Mouse (Mus musculus) liver, embryonic 13.5 days (tissue): Measurements from ENCODE around the gene Lpar1. TPM values are rescaled to one million over a fixed set of nuclear protein-coding genes. Genes with fewer than 3 reads are reported as not detected.

Source experiments
- ATAC-seq: fragments of 200-750 bp; cut with Nextera tagmentation; 2 replicates; pipeline ENCODE4 v1.8.0; 2017; ENCODE audit warnings: low read depth, mild to moderate bottlenecking, moderate number of reproducible peaks, moderate library complexity
- DNase-seq: peaks from one replicate; pipeline ENCODE4 v3.0.0; 2022
- H3K27ac ChIP-seq: fragments of 300-500 bp; sonication (generic); 2 replicates; pipeline ENCODE4 v1.5.1; 2015; ENCODE audit warnings: moderate library complexity, mild to moderate bottlenecking, inconsistent platforms
- H3K27me3 ChIP-seq: fragments of 300-500 bp; sonication (generic); 2 replicates; pipeline ENCODE4 v1.6.1; 2015; ENCODE audit warnings: mild to moderate bottlenecking, inconsistent platforms
- H3K36me3 ChIP-seq: fragments of 300-500 bp; sonication (generic); 2 replicates; pipeline ENCODE4 v1.6.1; 2015; ENCODE audit warnings: mild to moderate bottlenecking, inconsistent platforms
- H3K4me1 ChIP-seq: fragments of 300-500 bp; sonication (generic); replicated peaks from 2 replicates; pipeline ENCODE4 v1.6.1; 2015; ENCODE audit warnings: inconsistent platforms
- H3K4me2 ChIP-seq: fragments of 300-500 bp; sonication (generic); 2 replicates; pipeline ENCODE4 v1.6.1; 2015; ENCODE audit warnings: inconsistent platforms, mild to moderate bottlenecking, moderate library complexity
- H3K4me3 ChIP-seq: fragments of 300-500 bp; sonication (generic); replicated peaks from 2 replicates; pipeline ENCODE4 v1.5.1; 2015; ENCODE audit warnings: mild to moderate bottlenecking, inconsistent platforms
- H3K9ac ChIP-seq: fragments of 300-500 bp; sonication (generic); 2 replicates; pipeline ENCODE4 v1.6.1; 2015; ENCODE audit warnings: mild to moderate bottlenecking, inconsistent platforms
- H3K9me3 ChIP-seq: fragments of 300-500 bp; sonication (generic); replicated peaks from 2 replicates; pipeline ENCODE4 v1.6.1; 2016; ENCODE audit warnings: inconsistent platforms
- WGBS: fragments of 180-500 bp; shearing (Covaris S2); methylation state at CpG from one replicate; pipeline ENCODE4 v1.1.7; 2015; ENCODE audit not compliant: insufficient replicate concordance; 5-methylcytosine and 5-hydroxymethylcytosine counted together
- polyA plus RNA-seq: library from polyadenylated mRNA; unstranded; fragments of >200 nt; fragmentation: Nextera tagmentation; extraction: Ambion mirVana; gene quantifications from 2 replicates; pipeline ENCODE4 v1.2.1, GENCODE M21; 2015

Gene Lpar1
- polyA plus RNA-seq, 1 experiment from 2014 or later, result 4.5 TPM

DNA sequence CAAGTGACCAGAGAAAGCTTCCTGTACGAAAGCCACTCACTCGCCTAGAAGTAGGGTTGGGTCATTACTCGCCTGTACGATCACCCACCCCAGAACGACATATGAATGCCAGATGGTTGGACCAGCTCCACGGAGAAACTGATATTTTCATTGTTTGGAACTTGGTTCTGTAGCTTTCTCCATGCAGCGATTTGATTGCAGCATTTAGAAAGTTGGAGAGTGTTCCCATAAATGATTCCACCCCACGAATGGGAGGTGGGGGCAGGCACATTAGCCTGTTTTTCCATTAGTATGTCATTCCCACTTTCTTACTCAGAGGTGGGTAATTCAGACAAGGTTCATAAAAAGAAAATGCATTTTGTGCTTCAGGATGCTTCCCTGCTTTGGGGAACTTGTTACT lies 14.8 kb upstream of the Lpar1 start:
- Histone ChIP-seq H3K36me3 (no peaks in the 10 kb centered on the region), H3K4me1 (no peaks in the 10 kb centered on the region), H3K4me2 (no peak overlapping the region), H3K27me3 (no peaks in the 10 kb centered on the region), H3K27ac (no peak overlapping the region), H3K9me3 (no peaks in the 10 kb centered on the region), H3K9ac (no peak overlapping the region), H3K4me3 (no peak overlapping the region)
- 41% methylated on average over 8 of the region's 8 CpGs for WGBS
- DNase-seq (no peak), ATAC-seq (no peak)

DNA sequence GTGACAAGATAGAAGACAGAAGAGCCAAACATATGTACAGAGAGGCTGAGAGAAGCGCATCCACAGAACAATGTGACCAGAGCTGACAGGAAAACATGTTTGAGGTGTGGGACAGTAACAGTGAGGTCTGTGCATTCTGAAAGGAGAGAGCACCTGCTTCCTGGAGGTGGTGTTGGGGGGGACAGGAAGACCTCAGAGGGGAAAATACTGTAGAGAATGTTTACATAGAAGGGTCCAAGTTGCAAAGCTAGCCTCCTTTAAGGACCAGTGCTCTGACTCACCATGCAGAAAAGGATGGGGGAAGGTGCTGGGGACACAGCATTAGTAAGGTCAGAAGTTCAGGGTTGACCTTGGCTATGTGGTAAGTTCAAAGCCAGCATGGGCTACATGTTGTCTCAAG lies 9.1 kb upstream of the Lpar1 start:
- Histone ChIP-seq H3K27me3 (no peaks in the 10 kb centered on the region), H3K27ac (no peak overlapping the region), H3K4me2 (no peak overlapping the region), H3K36me3 (no peaks in the 10 kb centered on the region), H3K4me3 (no peak overlapping the region), H3K9ac (no peak overlapping the region), H3K9me3 (no peaks in the 10 kb centered on the region), H3K4me1 (no peaks in the 10 kb centered on the region)
- ATAC-seq (no peak), DNase-seq (no peak)
- WGBS, result 58% methylated on average over 1 of the region's 1 CpGs

DNA sequence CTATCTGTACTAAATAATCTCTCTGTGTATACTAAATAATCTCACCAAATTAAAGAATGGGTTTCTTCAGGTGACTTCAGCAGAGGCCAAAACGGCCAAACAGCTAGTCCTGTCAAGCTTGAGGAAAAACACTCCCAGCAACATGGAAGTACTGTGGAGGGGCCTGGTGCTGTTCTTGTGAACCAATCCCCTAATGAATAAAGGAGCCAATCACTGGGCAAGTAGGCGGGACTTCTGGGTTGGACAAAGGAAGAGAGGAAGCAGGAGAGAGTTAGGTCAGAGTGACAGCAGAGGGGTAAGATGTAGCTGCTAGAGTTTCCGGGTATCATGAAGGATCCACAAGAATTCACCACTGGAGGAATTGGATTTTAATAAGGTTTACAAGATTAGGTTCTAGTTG lies 3.3 kb upstream of the Lpar1 start:
- ATAC-seq (no peak), DNase-seq (no peak)
- WGBS, result 55% methylated on average over 3 of the region's 3 CpGs
- H3K27me3 ChIP-seq, result peaks cover 28% of the 10 kb centered on the region
- H3K9ac ChIP-seq, result no peak overlapping the region
- H3K4me1 ChIP-seq, result peaks cover 9% of the 10 kb centered on the region; the same call in 1 of the 2 replicates
- H3K9me3 ChIP-seq, result no peaks in the 10 kb centered on the region
- no peaks in the 10 kb centered on the region for H3K36me3 ChIP-seq
- no peak overlapping the region for H3K4me3 ChIP-seq
- no peak overlapping the region for H3K27ac ChIP-seq
- H3K4me2 ChIP-seq, result no peak overlapping the region

DNA sequence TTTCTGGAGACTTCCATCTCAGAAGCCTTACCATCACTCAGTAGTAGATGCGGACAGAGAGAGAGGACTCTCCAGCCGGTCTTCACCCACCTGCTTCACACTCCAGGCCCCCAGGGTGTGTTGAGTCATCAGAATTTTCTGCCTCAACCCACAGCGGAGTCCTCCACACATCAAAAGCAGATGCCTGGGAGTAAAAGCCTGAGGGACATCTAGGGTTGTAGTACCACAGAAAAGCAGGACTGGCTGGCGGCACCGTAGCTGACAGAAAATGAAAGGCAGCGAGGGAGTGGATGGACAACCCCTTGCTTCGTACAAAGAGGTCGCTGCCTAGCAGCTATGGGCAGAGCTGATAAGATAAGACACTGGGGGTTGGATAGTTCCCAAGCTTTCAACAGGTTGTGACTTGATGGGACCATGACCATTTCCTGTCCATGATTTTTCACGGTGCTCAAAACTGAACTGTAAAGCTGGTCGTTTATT lies 701 bp upstream of the Lpar1 start:
- Histone ChIP-seq H3K4me2 (peak overlapping the region; percentile 76; the same call in 1 of the 2 replicates), H3K27me3 (peaks cover 32% of the 10 kb centered on the region), H3K27ac (no peak overlapping the region), H3K36me3 (no peaks in the 10 kb centered on the region), H3K9me3 (no peaks in the 10 kb centered on the region), H3K9ac (no peak overlapping the region), H3K4me1 (peaks cover 9% of the 10 kb centered on the region; the same call in 1 of the 2 replicates), H3K4me3 (no peak overlapping the region)
- 15% methylated on average over 10 of the region's 10 CpGs for WGBS
- ATAC-seq (no peak), DNase-seq (no peak)

DNA sequence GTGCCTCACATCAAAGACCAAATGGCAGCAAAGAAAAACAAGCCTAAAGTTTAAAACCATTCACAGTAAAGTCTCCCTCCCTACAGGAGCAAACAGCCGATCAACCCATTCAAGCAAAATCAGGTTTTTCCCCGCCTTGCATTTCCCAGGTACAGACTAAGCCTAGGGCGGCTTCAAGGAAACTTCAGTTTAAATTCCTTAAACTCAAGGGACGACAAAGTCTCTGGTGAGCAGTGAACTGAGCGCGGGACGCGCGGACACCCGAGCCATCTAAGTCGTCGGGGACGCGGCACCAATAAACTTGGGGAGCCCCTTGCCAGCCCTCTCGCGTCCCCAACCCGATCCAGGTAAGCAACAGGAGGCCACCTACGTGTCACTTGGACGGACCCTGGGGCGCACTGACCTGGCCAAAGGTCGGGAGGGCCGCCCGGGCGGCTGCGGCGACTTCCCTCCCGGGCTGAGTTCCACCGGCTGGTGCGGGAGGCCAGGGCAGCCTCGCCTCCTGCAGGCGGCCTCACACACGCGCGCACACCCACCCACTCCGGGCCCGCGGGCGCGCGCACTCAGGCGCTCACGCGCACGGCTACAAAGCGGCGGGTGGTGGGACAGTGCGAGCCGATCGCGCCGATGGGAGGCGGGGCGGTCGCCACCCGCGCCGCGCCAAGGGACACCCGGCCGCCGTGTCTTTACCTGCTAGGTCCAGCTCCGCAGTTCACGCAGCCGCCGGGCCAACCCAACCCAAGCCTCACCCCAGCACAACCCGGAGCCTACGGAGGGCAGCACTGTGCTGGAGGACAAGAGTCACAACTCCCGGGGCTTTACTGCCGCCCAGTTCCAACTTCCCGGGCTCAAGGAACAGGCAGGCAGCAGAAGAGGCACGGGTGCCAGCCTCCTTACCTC lies 717 bp downstream of the Lpar1 start:
- peaks cover 9% of the 10 kb centered on the region; the same call in 1 of the 2 replicates for H3K4me1 ChIP-seq
- DNase-seq (no peak), ATAC-seq (peak; percentile 59)
- peak overlapping the region; percentile 51 for H3K9ac ChIP-seq
- no peak overlapping the region for H3K27ac ChIP-seq
- WGBS, result under 1% methylated on average over 69 of the region's 71 CpGs
- no peaks in the 10 kb centered on the region for H3K9me3 ChIP-seq
- H3K4me2 ChIP-seq, result peak overlapping the region; percentile 76
- peak overlapping the region; percentile 60 for H3K4me3 ChIP-seq
- peaks cover 32% of the 10 kb centered on the region for H3K27me3 ChIP-seq
- no peaks in the 10 kb centered on the region for H3K36me3 ChIP-seq

DNA sequence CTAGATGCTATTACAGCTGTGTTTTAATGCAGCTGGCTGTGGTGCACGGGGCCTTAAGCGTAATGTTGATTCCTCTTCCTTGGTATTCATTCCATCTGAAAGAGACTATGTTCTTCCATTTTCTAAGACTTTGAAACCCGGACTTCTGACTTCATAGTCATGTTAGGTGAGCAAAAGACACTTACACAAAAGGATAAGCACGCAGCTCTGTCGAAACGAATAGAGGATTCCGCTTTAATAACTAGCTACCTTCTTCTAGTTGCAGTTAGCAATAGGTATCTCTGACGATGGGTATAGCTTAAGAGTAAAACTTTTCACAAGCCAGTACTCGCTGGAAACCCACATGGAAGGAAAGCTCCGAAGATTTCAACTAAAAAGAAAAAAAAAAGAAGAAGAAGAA lies 1.5 kb downstream of the Lpar1 start:
- H3K4me2 ChIP-seq, result peak overlapping the region; percentile 76
- no peak overlapping the region for H3K9ac ChIP-seq
- peaks cover 9% of the 10 kb centered on the region; the same call in 1 of the 2 replicates for H3K4me1 ChIP-seq
- H3K36me3 ChIP-seq, result no peaks in the 10 kb centered on the region
- no peaks in the 10 kb centered on the region for H3K9me3 ChIP-seq
- WGBS, result 10% methylated on average over 10 of the region's 10 CpGs
- ATAC-seq (no peak), DNase-seq (no peak)
- no peak overlapping the region for H3K27ac ChIP-seq
- peaks cover 32% of the 10 kb centered on the region for H3K27me3 ChIP-seq
- peak overlapping the region; percentile 60 for H3K4me3 ChIP-seq

DNA sequence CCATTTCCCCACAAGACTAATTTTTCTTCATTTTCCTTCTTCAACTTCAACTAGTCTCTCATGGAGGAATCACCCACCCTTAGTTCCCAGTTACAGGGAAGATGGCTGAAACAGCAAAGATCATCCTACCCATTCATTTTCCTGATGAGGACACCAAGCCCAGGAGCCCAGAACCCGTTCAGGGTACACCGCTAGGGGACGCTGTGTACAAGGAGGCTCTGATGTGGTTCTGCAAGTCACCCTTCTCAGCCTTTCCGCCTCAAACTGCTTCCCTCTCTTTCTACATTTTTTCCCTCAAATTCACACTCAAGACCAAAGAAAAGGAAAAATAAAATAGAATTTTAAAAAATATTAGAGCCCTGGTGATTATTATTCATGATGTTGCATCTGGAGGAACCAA lies 1.9 kb downstream of the Lpar1 start:
- WGBS, result 3% methylated on average over 4 of the region's 4 CpGs
- Histone ChIP-seq H3K4me3 (peak overlapping the region; percentile 60; the same call in 1 of the 2 replicates), H3K27ac (no peak overlapping the region), H3K9ac (no peak overlapping the region), H3K4me1 (peaks cover 9% of the 10 kb centered on the region; the same call in 1 of the 2 replicates), H3K9me3 (no peaks in the 10 kb centered on the region), H3K4me2 (peak overlapping the region; percentile 76), H3K36me3 (no peaks in the 10 kb centered on the region), H3K27me3 (peaks cover 32% of the 10 kb centered on the region)
- ATAC-seq, result no peak
- no peak for DNase-seq

DNA sequence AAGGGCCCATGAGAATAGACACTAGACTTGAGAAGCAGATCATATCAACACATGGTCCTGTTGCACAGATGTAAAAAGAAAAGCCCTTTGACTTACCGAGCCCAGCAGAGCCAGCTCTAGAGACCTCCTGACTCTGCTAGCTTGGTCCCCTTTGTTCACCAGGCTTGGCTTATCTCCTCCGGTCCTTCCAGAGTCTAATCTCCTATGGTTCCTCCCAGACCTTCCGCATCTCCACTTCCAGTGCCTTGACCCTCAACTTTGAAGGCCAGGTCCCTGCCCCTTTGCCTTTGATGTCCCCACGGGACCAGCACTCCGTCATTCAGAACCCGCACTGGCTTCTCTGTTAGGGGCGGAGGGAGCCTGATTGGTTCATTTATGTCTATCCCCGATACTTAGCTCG lies 6.0 kb downstream of the Lpar1 start:
- ATAC-seq (no peak), DNase-seq (no peak)
- no peak overlapping the region for H3K4me2 ChIP-seq
- H3K27ac ChIP-seq, result no peak overlapping the region
- no peak overlapping the region for H3K9ac ChIP-seq
- no peak overlapping the region for H3K4me3 ChIP-seq
- WGBS, result 46% methylated on average over 9 of the region's 9 CpGs
- no peaks in the 10 kb centered on the region for H3K9me3 ChIP-seq
- peaks cover 10% of the 10 kb centered on the region for H3K4me1 ChIP-seq
- H3K36me3 ChIP-seq, result no peaks in the 10 kb centered on the region
- peaks cover 11% of the 10 kb centered on the region for H3K27me3 ChIP-seq

DNA sequence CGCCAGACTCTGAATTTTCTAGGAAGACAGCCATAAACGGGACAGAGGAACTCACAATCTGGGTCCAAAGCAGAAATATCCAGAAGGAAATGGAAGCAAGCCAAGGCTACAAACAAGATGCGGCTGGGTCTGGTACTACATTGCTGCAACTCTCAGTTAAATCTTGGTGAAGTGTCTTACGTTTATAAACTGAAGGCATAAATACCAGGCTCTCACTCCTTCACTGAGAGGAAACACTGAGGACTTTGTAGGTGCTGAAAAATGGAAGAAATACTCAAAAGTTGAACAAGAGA lies 6.5 kb downstream of the Lpar1 start:
- no peaks in the 10 kb centered on the region for H3K9me3 ChIP-seq
- no peak for ATAC-seq
- no peak overlapping the region for H3K4me3 ChIP-seq
- peaks cover 10% of the 10 kb centered on the region for H3K4me1 ChIP-seq
- no peak for DNase-seq
- H3K4me2 ChIP-seq, result no peak overlapping the region
- H3K36me3 ChIP-seq, result no peaks in the 10 kb centered on the region
- H3K9ac ChIP-seq, result no peak overlapping the region
- no peak overlapping the region for H3K27ac ChIP-seq
- WGBS, result 61% methylated on average over 4 of the region's 4 CpGs
- peaks cover 6% of the 10 kb centered on the region for H3K27me3 ChIP-seq

DNA sequence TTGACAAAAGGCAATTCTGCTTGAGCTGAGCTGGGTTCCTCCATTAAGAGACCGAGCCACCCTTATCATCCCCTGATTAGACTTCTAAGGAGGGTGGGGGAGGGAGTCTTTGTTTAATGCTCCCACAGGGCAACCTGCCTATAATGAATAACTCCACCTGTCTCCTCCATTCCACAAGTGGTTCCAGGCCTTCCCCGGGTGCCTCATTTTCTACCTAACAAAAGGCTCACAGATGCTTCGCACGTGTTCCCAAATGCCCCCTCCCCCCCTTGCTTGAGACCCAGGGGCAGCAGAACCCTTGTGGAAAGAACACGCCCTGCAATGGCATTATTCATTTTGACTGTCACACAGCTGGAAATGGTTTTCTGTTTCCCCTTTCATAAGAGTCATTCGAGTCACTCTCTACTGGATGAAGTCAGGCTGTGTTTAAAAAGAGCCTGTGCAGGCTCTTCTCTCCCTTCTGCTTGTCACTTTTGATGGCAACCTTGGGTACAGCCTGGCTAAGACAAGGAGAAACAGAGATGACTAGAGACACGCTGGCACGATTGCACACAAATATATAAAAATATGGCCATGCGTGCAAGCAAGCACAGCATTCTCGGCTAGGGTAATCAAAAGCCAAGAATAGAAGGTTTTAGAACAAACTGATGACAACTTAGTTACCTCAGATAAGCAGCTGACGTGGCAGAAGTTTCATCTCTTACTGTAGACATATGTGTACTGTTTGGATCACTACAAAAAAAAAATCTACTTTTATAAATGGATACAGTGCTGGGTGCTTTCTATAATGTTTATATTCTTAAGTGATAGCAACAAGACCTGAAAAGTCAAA lies 7.0 kb downstream of the Lpar1 start:
- H3K27me3 ChIP-seq, result 0 out of 2 replicates have a peak, but pooled peaks cover under 1% of the 10 kb centered on the region
- no peaks in the 10 kb centered on the region for H3K9me3 ChIP-seq
- H3K4me2 ChIP-seq, result no peak overlapping the region
- 44% methylated on average over 11 of the region's 11 CpGs for WGBS
- H3K9ac ChIP-seq, result no peak overlapping the region
- H3K4me3 ChIP-seq, result no peak overlapping the region
- H3K36me3 ChIP-seq, result no peaks in the 10 kb centered on the region
- ATAC-seq (no peak), DNase-seq (no peak)
- H3K27ac ChIP-seq, result no peak overlapping the region
- peaks cover 10% of the 10 kb centered on the region for H3K4me1 ChIP-seq

DNA sequence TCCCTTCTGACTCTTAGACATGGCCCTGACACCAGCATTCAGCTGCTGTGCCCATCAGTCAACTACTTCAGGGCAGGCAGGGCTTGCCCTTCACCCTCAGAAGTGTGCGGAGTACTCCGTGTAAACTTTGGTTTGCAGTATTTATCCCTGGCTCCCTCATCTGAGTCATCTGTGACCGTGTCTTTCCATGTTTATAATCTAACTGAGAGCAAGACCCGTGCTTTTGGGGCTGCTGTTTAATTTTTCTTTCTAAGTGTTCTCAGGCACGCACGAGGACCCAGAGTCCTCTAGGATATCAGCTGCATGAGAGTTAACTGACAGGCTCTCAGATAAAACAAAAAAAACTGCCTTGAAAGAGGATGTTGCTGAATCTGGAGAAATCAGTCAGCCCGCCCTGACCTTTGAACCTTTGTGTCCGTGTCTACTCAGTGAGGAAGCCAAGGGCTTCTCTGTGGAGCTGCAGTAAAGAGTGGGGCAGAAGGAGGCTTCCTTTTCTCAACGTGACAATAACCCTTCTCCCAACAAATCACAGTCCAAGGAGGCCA lies 7.7 kb downstream of the Lpar1 start:
- peaks cover 10% of the 10 kb centered on the region for H3K4me1 ChIP-seq
- H3K27ac ChIP-seq, result no peak overlapping the region
- no peaks in the 10 kb centered on the region for H3K9me3 ChIP-seq
- WGBS, result 36% methylated on average over 9 of the region's 9 CpGs
- H3K4me3 ChIP-seq, result no peak overlapping the region
- H3K27me3 ChIP-seq, result no peaks in the 10 kb centered on the region
- no peak overlapping the region for H3K9ac ChIP-seq
- no peak for ATAC-seq
- H3K36me3 ChIP-seq, result no peaks in the 10 kb centered on the region
- no peak overlapping the region for H3K4me2 ChIP-seq
- DNase-seq, result no peak
